Mouse (Mus musculus): ENCODE measurements around the gene Epb41l4b.

GRCm38 (mm10) chr4:57016366-57017171 is 126.7 kb downstream of the Epb41l4b start:
- no peak for TF ChIP-seq CTCF (IDR thresholded peaks at IDR 0.05; ENCODE audit: low read depth, low read length)
- no peak for TF ChIP-seq POLR2A (IDR thresholded peaks at IDR 0.05; ENCODE audit: insufficient read depth, low read length)

Measured in ES-Bruce4 (cell line).